Mouse (Mus musculus): ENCODE data around the gene Fam114a1.

Gene Fam114a1

DNA sequence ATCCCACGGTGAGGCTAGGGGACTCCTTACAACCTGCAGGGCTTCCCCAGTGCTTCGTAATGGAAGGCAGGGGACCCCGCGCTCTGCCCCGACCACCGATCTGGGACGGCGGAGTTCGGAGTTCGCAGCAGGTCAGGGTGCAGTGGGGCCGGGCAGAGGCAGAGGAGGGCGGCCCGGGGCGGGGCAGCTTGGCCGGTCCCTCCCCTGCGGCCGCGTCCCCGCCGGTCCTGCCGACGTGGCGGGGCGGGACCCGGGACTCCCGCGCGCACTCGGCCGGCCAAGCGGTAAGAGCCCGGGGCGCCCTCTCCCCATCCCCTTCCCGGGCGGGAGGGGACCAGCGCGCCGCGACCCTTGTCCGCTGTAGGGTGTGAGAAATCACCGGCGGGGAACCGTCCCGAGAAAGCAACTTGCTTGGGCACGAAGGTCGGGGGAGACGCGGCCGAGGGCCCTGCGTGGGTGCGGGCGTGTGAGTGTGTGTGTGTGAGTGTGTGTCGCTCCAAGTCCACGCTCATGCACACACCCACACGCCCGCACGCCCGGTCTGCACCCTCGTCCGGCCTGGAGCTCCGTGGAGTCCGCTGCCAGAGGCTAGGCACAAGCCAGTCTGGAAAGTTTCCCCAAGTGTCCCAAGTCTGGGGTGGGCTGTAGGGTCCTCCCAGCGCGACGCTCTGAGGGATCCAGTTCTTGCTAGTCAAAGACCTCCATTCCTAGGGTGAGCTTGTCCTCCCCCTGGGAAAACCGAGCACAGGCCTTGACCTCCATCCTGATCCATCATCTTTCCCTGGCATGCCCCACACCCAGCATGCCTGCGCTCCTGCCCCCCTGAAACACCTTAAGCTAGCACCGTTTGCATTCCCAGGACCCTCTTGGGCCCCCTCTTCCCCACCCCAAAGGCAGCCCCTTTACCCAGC, at the start of gene Fam114a1:
Gene Fam114a1, plus strand, starts transcription at position 211 of the 911 bp plus-strand sequence.
- peak; percentile 65 for DNase-seq (ENCODE audit: low spot score)

- no peak for DNase-seq (ENCODE audit: low spot score)
These were observed 46.9 kb upstream of the Fam114a1 start for GRCm38 (mm10) chr5:64922891-64923381.

GRCm38 (mm10) chr5:64932215-64932614, 37.7 kb upstream of the Fam114a1 start:
- DNase-seq (ENCODE audit: low spot score): no peak

DNA sequence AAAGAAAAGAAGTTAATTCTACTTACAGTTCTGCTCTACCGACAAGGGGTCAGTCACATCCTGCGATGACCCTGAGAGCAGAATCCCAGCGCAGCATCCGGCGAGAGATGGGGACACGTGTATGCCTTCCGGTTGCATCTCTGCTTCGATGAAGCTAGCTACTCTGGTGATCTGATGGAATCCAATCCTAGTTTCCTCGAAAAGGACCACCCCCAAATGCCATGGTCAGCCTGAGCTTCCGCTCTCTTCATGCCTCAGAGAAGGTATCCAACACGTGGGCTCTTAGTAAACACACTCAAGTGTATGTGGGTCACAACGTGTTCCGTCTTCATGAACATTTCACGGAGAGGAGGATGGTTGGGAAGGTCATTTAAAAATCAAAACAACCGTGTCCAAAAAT, 37.1 kb upstream of the Fam114a1 start:
- no peak for DNase-seq (ENCODE audit: low spot score)

GRCm38 (mm10) chr5:64951486-64951885, 18.4 kb upstream of the Fam114a1 start:
- no peak for DNase-seq (ENCODE audit: low spot score)

GRCm38 (mm10) chr5:64954931-64955330, 14.9 kb upstream of the Fam114a1 start:
- no peak for DNase-seq (ENCODE audit: low spot score)

GRCm38 (mm10) chr5:64958991-64959842, 10.7 kb upstream of the Fam114a1 start:
- DNase-seq (ENCODE audit: low spot score): no peak

DNA sequence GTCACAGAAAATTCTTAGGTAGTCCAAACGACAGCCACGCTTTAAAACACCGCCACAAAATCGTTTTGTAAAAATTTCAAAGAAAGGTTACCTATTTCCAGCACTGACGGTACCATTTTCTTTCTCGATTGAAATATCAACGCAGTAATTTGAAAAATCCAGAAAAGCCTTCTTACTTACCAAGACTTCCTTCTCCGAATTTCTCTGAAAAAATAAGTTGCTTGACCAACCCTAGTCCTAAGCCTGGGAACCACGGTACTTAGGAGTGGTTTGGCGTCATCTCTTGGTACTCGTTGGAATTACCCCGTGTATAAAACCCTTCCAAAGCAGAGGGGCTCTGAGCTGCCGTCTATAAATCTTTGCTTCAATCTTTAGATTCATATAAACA, 10.0 kb upstream of the Fam114a1 start, which contains the start of gene Tlr6:
Gene Tlr6, minus strand, starts transcription at position 255 of the 388 bp plus-strand sequence.
- peak; percentile 36 for DNase-seq (ENCODE audit: low spot score)

- no peak for DNase-seq (ENCODE audit: low spot score)
These were observed 8.9 kb upstream of the Fam114a1 start for GRCm38 (mm10) chr5:64960857-64961391.

GRCm38 (mm10) chr5:64963271-64963670, 6.6 kb upstream of the Fam114a1 start:
- no peak for DNase-seq (ENCODE audit: low spot score)

- no peak for DNase-seq (ENCODE audit: low spot score)
These were observed 6.1 kb upstream of the Fam114a1 start for GRCm38 (mm10) chr5:64963735-64964134.

- DNase-seq (ENCODE audit: low spot score): no peak
These were observed 660 bp upstream of the Fam114a1 start for GRCm38 (mm10) chr5:64968961-64969860.

DNA sequence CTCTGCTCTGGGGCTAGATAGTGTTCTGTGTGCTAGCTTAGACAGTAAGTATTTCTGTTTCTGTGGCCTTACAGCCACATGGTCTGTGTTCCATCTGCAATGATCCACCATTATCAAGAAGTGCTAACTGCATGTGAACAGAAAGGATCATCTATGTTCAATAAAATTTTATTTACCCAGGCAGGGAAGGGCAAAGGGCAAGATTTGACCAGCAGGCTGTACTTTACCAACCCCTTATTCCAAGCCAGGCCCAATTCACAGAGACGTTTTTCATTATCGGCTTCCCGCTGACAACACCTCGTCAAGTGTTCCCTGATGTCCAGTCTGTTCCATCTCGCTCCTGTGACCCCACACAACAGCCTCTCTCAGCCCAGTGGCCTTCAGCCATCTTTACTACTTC, 5.2 kb downstream of the Fam114a1 start:
- no peak for DNase-seq (ENCODE audit: low spot score)

DNA sequence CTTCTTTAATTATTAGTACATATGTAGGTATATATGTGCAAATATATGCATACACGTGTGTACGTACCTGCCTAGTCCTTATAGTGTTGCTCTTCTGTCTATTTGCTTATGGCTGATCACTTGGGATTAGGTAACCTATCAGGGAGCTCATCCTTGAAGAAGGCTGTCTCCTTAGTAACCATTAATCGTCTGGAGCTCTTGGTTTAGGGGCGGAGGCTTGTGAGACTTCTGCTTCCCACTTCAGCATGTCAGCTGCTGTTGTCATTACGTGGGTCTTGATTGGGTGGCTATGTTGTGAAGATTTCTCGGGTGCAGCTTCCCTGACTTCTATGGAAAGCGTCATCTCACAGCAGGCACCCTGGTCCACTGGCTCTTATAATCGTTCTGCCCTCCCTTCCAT, 7.3 kb downstream of the Fam114a1 start:
- no peak for DNase-seq (ENCODE audit: low spot score)

DNA sequence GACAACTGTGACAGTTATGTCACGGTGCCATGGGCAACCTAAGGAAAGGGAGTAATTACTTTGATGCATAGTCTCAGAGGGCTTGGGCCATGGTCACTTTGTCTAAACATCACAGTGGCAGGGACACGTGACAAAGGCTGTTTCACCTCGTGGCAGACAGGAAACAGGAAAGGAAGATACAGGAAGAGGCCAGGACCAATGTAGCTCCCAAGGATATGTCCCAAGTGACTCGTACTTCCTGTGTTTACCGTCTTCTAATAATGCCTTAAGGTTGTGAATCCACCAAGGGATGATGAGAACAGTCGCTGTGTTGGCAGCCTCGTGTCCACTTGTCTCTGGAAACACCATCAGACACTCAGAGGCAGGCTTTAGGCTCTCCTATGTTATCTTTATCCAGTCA, 16.1 kb downstream of the Fam114a1 start:
- no peak for DNase-seq (ENCODE audit: low spot score)

GRCm38 (mm10) chr5:64989940-64990339, 20.1 kb downstream of the Fam114a1 start:
- no peak for DNase-seq (ENCODE audit: low spot score)

- no peak for DNase-seq (ENCODE audit: low spot score)
These were observed 22.7 kb downstream of the Fam114a1 start for GRCm38 (mm10) chr5:64992540-64992939.

GRCm38 (mm10) chr5:64995408-64995807, 25.5 kb downstream of the Fam114a1 start:
- no peak for DNase-seq (ENCODE audit: low spot score)

GRCm38 (mm10) chr5:65002940-65003824, 33.3 kb downstream of the Fam114a1 start:
- no peak for DNase-seq (ENCODE audit: low spot score)

DNA sequence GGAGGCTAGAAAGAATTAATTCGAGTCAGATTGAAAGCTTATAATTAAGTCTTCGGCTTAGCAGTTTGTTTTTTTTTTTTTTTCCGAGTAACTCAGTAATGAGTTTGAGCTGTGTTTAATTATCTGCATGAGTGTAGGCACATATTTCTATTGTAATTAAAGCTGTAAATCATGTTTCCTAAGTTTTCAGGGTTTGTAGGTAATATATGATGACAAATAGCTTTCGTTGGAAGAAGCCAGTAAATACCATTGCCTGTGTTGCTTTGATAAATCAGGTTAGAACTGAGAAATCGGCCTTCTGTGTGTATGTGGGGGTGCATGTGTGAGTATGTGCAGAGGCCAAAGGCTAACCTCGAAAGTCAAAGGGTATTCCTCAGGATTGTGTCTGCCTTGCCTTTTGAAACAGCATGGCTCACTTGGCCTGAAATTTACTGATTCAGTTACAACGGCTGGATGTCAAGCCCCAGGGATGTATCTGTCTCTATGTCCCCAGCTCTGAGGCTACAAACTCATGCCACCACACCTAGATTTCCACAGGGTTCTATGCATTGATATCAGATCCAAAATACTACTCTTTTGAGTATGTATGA, 34.2 kb downstream of the Fam114a1 start:
- no peak for DNase-seq (ENCODE audit: low spot score)

Measured in testis, postnatal 14 days (tissue).